Mouse (Mus musculus): ENCODE measurements at regions not wholly inside any gene's neighbourhood (a gene's known extent, or its start where the extent isn't known, plus 50 kb on each side); places are given as distances from the start of the nearest gene placed in this dataset.

GRCm38 (mm10) chr2:169445877-169446276 is 141.7 kb downstream of the Gm11011 start:
- Histone ChIP-seq H3K9ac (no peak overlapping the region), H3K27me3 (replicated peaks) (no peaks in the 10 kb centered on the region), H3K4me2 (replicated peaks) (no peak overlapping the region), H3K4me3 (replicated peaks) (no peak overlapping the region), H3K4me1 (replicated peaks) (no peaks in the 10 kb centered on the region), H3K36me3 (no peaks in the 10 kb centered on the region), H3K9me3 (no peaks in the 10 kb centered on the region), H3K27ac (no peak overlapping the region)
- ATAC-seq, result no peak
- 81% methylated on average over 5 of the region's 5 CpGs for WGBS

- ATAC-seq, result no peak
- Histone ChIP-seq H3K4me3 (replicated peaks) (no peak overlapping the region), H3K27me3 (replicated peaks) (no peaks in the 10 kb centered on the region), H3K27ac (no peak overlapping the region), H3K4me2 (replicated peaks) (no peak overlapping the region), H3K4me1 (replicated peaks) (no peaks in the 10 kb centered on the region), H3K9ac (no peak overlapping the region), H3K36me3 (no peaks in the 10 kb centered on the region), H3K9me3 (no peaks in the 10 kb centered on the region)
- whole genome bisulfite sequencing, result 80% methylated on average over 12 of the region's 12 CpGs
Observed at GRCm38 (mm10) chr2:169445371-169445770, 142.2 kb downstream of the Gm11011 start.

- Histone ChIP-seq H3K27ac (no peak overlapping the region), H3K9ac (no peak overlapping the region), H3K4me1 (replicated peaks) (no peaks in the 10 kb centered on the region), H3K36me3 (no peaks in the 10 kb centered on the region), H3K9me3 (no peaks in the 10 kb centered on the region), H3K27me3 (replicated peaks) (no peaks in the 10 kb centered on the region), H3K4me2 (replicated peaks) (no peak overlapping the region), H3K4me3 (replicated peaks) (no peak overlapping the region)
- ATAC-seq, result no peak
- whole genome bisulfite sequencing, result 87% methylated on average over 8 of the region's 8 CpGs
Observed at GRCm38 (mm10) chr2:169443271-169443670, 144.3 kb downstream of the Gm11011 start.

- H3K27me3 ChIP-seq (replicated peaks), result no peaks in the 10 kb centered on the region
- no peak for ATAC-seq
- H3K4me1 ChIP-seq (replicated peaks), result no peaks in the 10 kb centered on the region
- H3K9ac ChIP-seq, result no peak overlapping the region
- no peaks in the 10 kb centered on the region for H3K9me3 ChIP-seq
- no peak overlapping the region for H3K4me2 ChIP-seq (replicated peaks)
- no peaks in the 10 kb centered on the region for H3K36me3 ChIP-seq
- no peak overlapping the region for H3K27ac ChIP-seq
- 95% methylated on average over 8 of the region's 8 CpGs for WGBS
- H3K4me3 ChIP-seq (replicated peaks), result no peak overlapping the region
Observed at GRCm38 (mm10) chr2:169431516-169431915, 156.0 kb downstream of the Gm11011 start.

GRCm38 (mm10) chr2:169429411-169429810 is 158.1 kb downstream of the Gm11011 start:
- no peak overlapping the region for H3K4me3 ChIP-seq (replicated peaks)
- H3K4me1 ChIP-seq (replicated peaks), result no peaks in the 10 kb centered on the region
- no peak overlapping the region for H3K9ac ChIP-seq
- H3K27me3 ChIP-seq (replicated peaks), result no peaks in the 10 kb centered on the region
- no peaks in the 10 kb centered on the region for H3K9me3 ChIP-seq
- ATAC-seq, result no peak
- no peaks in the 10 kb centered on the region for H3K36me3 ChIP-seq
- WGBS, result 88% methylated on average over 7 of the region's 7 CpGs
- H3K4me2 ChIP-seq (replicated peaks), result no peak overlapping the region
- no peak overlapping the region for H3K27ac ChIP-seq

GRCm38 (mm10) chr2:169424166-169424920 is 163.2 kb downstream of the Gm11011 start:
- WGBS, result 68% methylated on average over 12 of the region's 12 CpGs

GRCm38 (mm10) chr2:169412361-169412760 is 175.2 kb downstream of the Gm11011 start:
- no peak overlapping the region for H3K27ac ChIP-seq
- no peaks in the 10 kb centered on the region for H3K4me1 ChIP-seq (replicated peaks)
- H3K9ac ChIP-seq, result no peak overlapping the region
- no peak overlapping the region for H3K4me3 ChIP-seq (replicated peaks)
- no peak overlapping the region for H3K4me2 ChIP-seq (replicated peaks)
- no peaks in the 10 kb centered on the region for H3K36me3 ChIP-seq
- H3K27me3 ChIP-seq (replicated peaks), result no peaks in the 10 kb centered on the region
- ATAC-seq, result no peak
- H3K9me3 ChIP-seq, result no peaks in the 10 kb centered on the region
- 78% methylated on average over 6 of the region's 6 CpGs for WGBS

More at GRCm38 (mm10) chr2:169424166-169424920, 163.2 kb downstream of the Gm11011 start:
- no peak for ATAC-seq
- no peaks in the 10 kb centered on the region for H3K27me3 ChIP-seq (replicated peaks)
- H3K4me2 ChIP-seq (replicated peaks), result no peak overlapping the region
- H3K9ac ChIP-seq, result no peak overlapping the region
- no peaks in the 10 kb centered on the region for H3K36me3 ChIP-seq
- H3K4me3 ChIP-seq (replicated peaks), result no peak overlapping the region
- H3K4me1 ChIP-seq (replicated peaks), result no peaks in the 10 kb centered on the region
- no peak overlapping the region for H3K27ac ChIP-seq
- no peaks in the 10 kb centered on the region for H3K9me3 ChIP-seq

- H3K27me3 ChIP-seq (replicated peaks), result no peaks in the 10 kb centered on the region
- no peak overlapping the region for H3K9ac ChIP-seq
- no peaks in the 10 kb centered on the region for H3K9me3 ChIP-seq
- H3K4me3 ChIP-seq (replicated peaks), result no peak overlapping the region
- no peak for ATAC-seq
- no peaks in the 10 kb centered on the region for H3K4me1 ChIP-seq (replicated peaks)
- H3K4me2 ChIP-seq (replicated peaks), result no peak overlapping the region
- WGBS, result 25% methylated on average over 3 of the region's 3 CpGs
- H3K36me3 ChIP-seq, result no peaks in the 10 kb centered on the region
- no peak overlapping the region for H3K27ac ChIP-seq
Observed at GRCm38 (mm10) chr2:169410080-169410479, 177.5 kb downstream of the Gm11011 start.

- 30% methylated on average over 6 of the region's 6 CpGs for WGBS
- Histone ChIP-seq H3K4me2 (replicated peaks) (no peak overlapping the region), H3K9me3 (no peaks in the 10 kb centered on the region), H3K27ac (no peak overlapping the region), H3K4me3 (replicated peaks) (no peak overlapping the region), H3K36me3 (no peaks in the 10 kb centered on the region), H3K4me1 (replicated peaks) (no peaks in the 10 kb centered on the region), H3K27me3 (replicated peaks) (no peaks in the 10 kb centered on the region), H3K9ac (no peak overlapping the region)
- ATAC-seq, result no peak
Observed at GRCm38 (mm10) chr2:169404908-169405690, 182.4 kb downstream of the Gm11011 start.

GRCm38 (mm10) chr2:169397758-169398157 is 189.8 kb downstream of the Gm11011 start:
- Histone ChIP-seq H3K4me3 (replicated peaks) (no peak overlapping the region), H3K27me3 (replicated peaks) (no peaks in the 10 kb centered on the region), H3K4me1 (replicated peaks) (no peaks in the 10 kb centered on the region), H3K4me2 (replicated peaks) (no peak overlapping the region), H3K9me3 (no peaks in the 10 kb centered on the region), H3K36me3 (no peaks in the 10 kb centered on the region), H3K27ac (no peak overlapping the region), H3K9ac (no peak overlapping the region)
- no peak for ATAC-seq
- 54% methylated on average over 6 of the region's 6 CpGs for WGBS

- Histone ChIP-seq H3K4me1 (replicated peaks) (no peaks in the 10 kb centered on the region), H3K4me2 (replicated peaks) (no peak overlapping the region), H3K36me3 (no peaks in the 10 kb centered on the region), H3K27ac (no peak overlapping the region), H3K27me3 (replicated peaks) (no peaks in the 10 kb centered on the region), H3K9me3 (no peaks in the 10 kb centered on the region), H3K4me3 (replicated peaks) (no peak overlapping the region), H3K9ac (no peak overlapping the region)
- 77% methylated on average over 4 of the region's 4 CpGs for WGBS
- ATAC-seq, result no peak
Observed at GRCm38 (mm10) chr2:169397013-169397412, 190.5 kb downstream of the Gm11011 start.

- Histone ChIP-seq H3K9me3 (no peaks in the 10 kb centered on the region), H3K36me3 (no peaks in the 10 kb centered on the region), H3K27me3 (replicated peaks) (no peaks in the 10 kb centered on the region), H3K9ac (no peak overlapping the region), H3K27ac (no peak overlapping the region), H3K4me1 (replicated peaks) (no peaks in the 10 kb centered on the region), H3K4me3 (replicated peaks) (no peak overlapping the region), H3K4me2 (replicated peaks) (no peak overlapping the region)
- WGBS, result 89% methylated on average over 4 of the region's 4 CpGs
- ATAC-seq, result no peak
Observed at GRCm38 (mm10) chr2:169396294-169396693, 191.3 kb downstream of the Gm11011 start.

- no peaks in the 10 kb centered on the region for H3K9me3 ChIP-seq
- H3K4me2 ChIP-seq (replicated peaks), result no peak overlapping the region
- WGBS, result 71% methylated on average over 4 of the region's 4 CpGs
- no peak overlapping the region for H3K4me3 ChIP-seq (replicated peaks)
- no peaks in the 10 kb centered on the region for H3K27me3 ChIP-seq (replicated peaks)
- no peak overlapping the region for H3K9ac ChIP-seq
- H3K27ac ChIP-seq, result no peak overlapping the region
- ATAC-seq, result no peak
- H3K36me3 ChIP-seq, result no peaks in the 10 kb centered on the region
- 0 out of 2 replicates have a peak, but pooled peaks cover 4% of the 10 kb centered on the region for H3K4me1 ChIP-seq (replicated peaks)
Observed at GRCm38 (mm10) chr2:169389611-169390010, 197.9 kb downstream of the Gm11011 start.
